Mouse (Mus musculus): ENCODE data around the gene Kit.

- TF ChIP-seq CTCF (IDR thresholded peaks at IDR 0.05; ENCODE audit: low read depth, low read length) (no peak), GATA1 (IDR thresholded peaks at IDR 0.05; ENCODE audit: borderline replicate concordance, low read length) (no peak), TAL1 (conservative IDR thresholded peaks at IDR 0.05; ENCODE audit: low read depth, low read length) (no peak), POLR2AphosphoS5 (IDR thresholded peaks at IDR 0.05; ENCODE audit: insufficient replicate concordance, low read depth, low read length) (no peak), GATA2 (IDR thresholded peaks at IDR 0.05; ENCODE audit: borderline replicate concordance, low read depth, low read length) (no peak)
Measured at GRCm38 (mm10) chr5:75671136-75671788, 96.5 kb downstream of the Kit start.
